Mouse (Mus musculus) kidney, postnatal 0 days (tissue): Measurements from ENCODE around the gene Prkn. TPM values are rescaled to one million over a fixed set of nuclear protein-coding genes. Genes with fewer than 3 reads are reported as not detected.

Source experiments
- ATAC-seq: fragments of 200-750 bp; cut with Nextera tagmentation; replicated peaks from 2 replicates; pipeline ENCODE4 v1.8.0; 2017; ENCODE audit warnings: low read depth, moderate number of reproducible peaks, moderate TSS enrichment, moderate library complexity; ENCODE audit not compliant: low FRiP score
- DNase-seq: peaks from one replicate; pipeline ENCODE4 v3.0.0-alpha.2; 2016; ENCODE audit warnings: low spot score
- H3K27ac ChIP-seq: fragments of 300-500 bp; sonication (generic); 2 replicates; pipeline ENCODE4 v1.5.1; 2014; ENCODE audit warnings: mild to moderate bottlenecking
- H3K27me3 ChIP-seq: fragments of 300-500 bp; sonication (generic); 2 replicates; pipeline ENCODE4 v1.6.1; 2014; ENCODE audit warnings: low read length, mixed read lengths; ENCODE audit not compliant: insufficient read depth
- H3K36me3 ChIP-seq: fragments of 300-500 bp; sonication (generic); 2 replicates; pipeline ENCODE4 v1.6.1; 2014; ENCODE audit warnings: low read length, mixed read lengths; ENCODE audit not compliant: insufficient read depth
- H3K4me1 ChIP-seq: fragments of 300-500 bp; sonication (generic); replicated peaks from 2 replicates; pipeline ENCODE4 v1.6.1; 2014; ENCODE audit warnings: antibody characterized with exemption, low read length, mixed read lengths; ENCODE audit not compliant: insufficient read depth
- H3K4me2 ChIP-seq: fragments of 300-500 bp; sonication (generic); 2 replicates; pipeline ENCODE4 v1.6.1; 2014; ENCODE audit warnings: mild to moderate bottlenecking, low read length, moderate library complexity, mixed read lengths
- H3K4me3 ChIP-seq: fragments of 300-500 bp; sonication (generic); replicated peaks from 2 replicates; pipeline ENCODE4 v1.5.1; 2014; ENCODE audit warnings: low read depth, low read length
- H3K9ac ChIP-seq: fragments of 300-500 bp; sonication (generic); 2 replicates; pipeline ENCODE4 v1.6.1; 2014; ENCODE audit warnings: low read depth, low read length
- H3K9me3 ChIP-seq: fragments of 300-500 bp; sonication (generic); replicated peaks from 2 replicates; pipeline ENCODE4 v1.6.1; 2016; ENCODE audit warnings: low read length, inconsistent platforms, mixed read lengths
- CTCF ChIP-seq: IDR thresholded peaks from 2 replicates; pipeline ENCODE4 v1.5.1; 2016; ENCODE audit warnings: antibody characterized with exemption, low read depth, mild to moderate bottlenecking, moderate library complexity
- WGBS: fragments of 180-500 bp; shearing (Covaris S2); extraction: QIAGEN DNeasy Blood & Tissue Kit; methylation state at CpG from one replicate; pipeline ENCODE4 v1.1.7; 2014; 5-methylcytosine and 5-hydroxymethylcytosine counted together
- polyA plus RNA-seq: library from polyadenylated mRNA; unstranded; fragments of >200 nt; fragmentation: Nextera tagmentation; extraction: Ambion mirVana; gene quantifications from 2 replicates; pipeline ENCODE4 v1.2.1, GENCODE M21; 2015

The Prkn gene
- polyA plus RNA-seq, 1 experiment from 2014 or later, result 3.6 TPM

DNA sequence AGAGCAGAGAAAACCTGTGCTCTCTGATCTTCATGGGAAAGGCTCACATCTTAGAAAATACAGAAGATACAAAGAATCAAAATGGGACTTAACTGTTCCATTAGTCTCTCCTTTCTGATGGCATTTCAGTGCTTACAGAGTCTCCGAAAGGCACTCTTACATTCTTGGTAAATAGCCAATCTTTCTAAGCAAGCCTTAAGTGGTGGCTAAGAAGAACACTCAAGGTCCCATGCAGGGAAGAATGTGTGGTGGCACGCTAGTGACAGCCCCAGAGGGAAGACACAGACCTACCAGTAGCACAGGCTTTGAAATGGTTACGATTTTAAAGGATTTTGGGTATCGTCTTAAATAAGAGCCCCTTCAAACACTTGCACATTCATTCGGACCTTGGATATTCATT lies 816.2 kb downstream of the Prkn start:
- Histone ChIP-seq H3K27ac (no peak overlapping the region), H3K4me3 (no peak overlapping the region), H3K9ac (no peak overlapping the region), H3K4me1 (no peaks in the 10 kb centered on the region), H3K4me2 (no peak overlapping the region), H3K36me3 (no peaks in the 10 kb centered on the region), H3K9me3 (no peaks in the 10 kb centered on the region), H3K27me3 (no peaks in the 10 kb centered on the region)
- TF ChIP-seq CTCF, result no peak
- no peak for DNase-seq
- 80% methylated on average over 5 of the region's 5 CpGs for WGBS
- no peak for ATAC-seq

DNA sequence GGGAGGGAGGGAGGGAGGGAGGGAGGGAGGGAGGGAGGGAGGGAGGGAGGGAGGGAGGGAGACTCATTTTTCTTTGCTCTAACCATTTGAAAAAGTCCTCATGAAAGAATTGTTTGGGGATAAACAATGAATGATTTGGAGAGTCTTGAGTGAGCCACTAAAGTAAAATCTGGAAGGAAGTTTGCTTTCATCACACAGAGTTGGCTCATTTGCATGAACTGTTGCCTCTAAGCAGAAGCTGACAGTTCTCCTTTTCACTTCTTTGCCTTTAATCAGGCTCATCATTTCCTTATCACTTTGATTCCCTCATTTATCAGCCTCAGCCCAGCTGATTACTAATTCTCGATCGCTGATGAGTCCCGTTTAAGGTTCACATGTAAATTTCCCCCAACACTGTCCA lies 816.7 kb downstream of the Prkn start:
- H3K9ac ChIP-seq, result no peak overlapping the region
- TF ChIP-seq CTCF, result no peak
- no peaks in the 10 kb centered on the region for H3K36me3 ChIP-seq
- H3K4me2 ChIP-seq, result no peak overlapping the region
- no peaks in the 10 kb centered on the region for H3K27me3 ChIP-seq
- H3K27ac ChIP-seq, result no peak overlapping the region
- 92% methylated on average over 3 of the region's 3 CpGs for WGBS
- H3K4me1 ChIP-seq, result no peaks in the 10 kb centered on the region
- H3K9me3 ChIP-seq, result no peaks in the 10 kb centered on the region
- DNase-seq (no peak), ATAC-seq (no peak)
- H3K4me3 ChIP-seq, result no peak overlapping the region

DNA sequence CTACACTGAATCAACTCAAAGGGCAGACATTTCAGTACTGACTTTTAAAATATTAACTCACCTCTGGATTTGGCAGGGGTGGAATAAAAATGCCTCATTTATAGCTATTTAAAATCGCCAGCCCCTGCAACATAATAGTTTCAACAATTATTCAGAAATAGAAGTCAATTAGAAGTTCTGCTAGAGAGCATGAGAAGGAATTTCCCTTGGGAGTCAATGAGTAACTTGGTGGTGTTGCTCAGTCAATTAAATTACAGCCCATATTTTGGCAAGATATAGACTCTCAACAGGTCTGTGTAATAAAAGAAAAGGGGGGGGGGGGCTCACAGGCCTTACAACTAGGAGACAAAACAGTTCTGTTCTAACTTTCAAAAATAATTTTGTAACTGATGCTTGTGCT lies 821.7 kb downstream of the Prkn start:
- Histone ChIP-seq H3K27me3 (no peaks in the 10 kb centered on the region), H3K4me2 (no peak overlapping the region), H3K9me3 (no peaks in the 10 kb centered on the region), H3K27ac (no peak overlapping the region), H3K9ac (no peak overlapping the region), H3K4me1 (no peaks in the 10 kb centered on the region), H3K4me3 (no peak overlapping the region), H3K36me3 (no peaks in the 10 kb centered on the region)
- ATAC-seq, result no peak
- peak; percentile 12 for DNase-seq
- WGBS, result 48% methylated on average over 1 of the region's 1 CpGs
- TF ChIP-seq CTCF, result no peak

DNA sequence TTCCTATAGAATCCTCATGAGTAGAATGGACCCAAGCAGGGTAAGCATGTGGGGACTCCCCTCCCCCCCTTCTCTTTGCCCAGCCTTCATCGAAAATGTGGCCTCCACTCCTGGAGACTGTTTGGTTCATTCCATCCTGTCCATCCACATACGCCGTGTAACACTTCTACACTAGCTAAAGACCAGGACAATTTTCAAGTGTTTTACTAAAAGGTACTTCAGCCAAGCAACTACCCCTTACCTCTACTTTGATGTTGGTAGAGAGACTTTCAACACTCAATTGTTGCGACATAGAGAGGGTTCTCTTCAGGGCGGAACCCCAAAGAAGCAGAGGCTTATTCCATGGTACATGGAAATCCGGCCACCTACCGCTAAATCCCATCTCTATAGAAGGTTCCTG lies 823.3 kb downstream of the Prkn start:
- H3K4me1 ChIP-seq, result no peaks in the 10 kb centered on the region
- H3K4me3 ChIP-seq, result no peak overlapping the region
- no peaks in the 10 kb centered on the region for H3K36me3 ChIP-seq
- H3K27me3 ChIP-seq, result no peaks in the 10 kb centered on the region
- no peak overlapping the region for H3K27ac ChIP-seq
- 92% methylated on average over 7 of the region's 7 CpGs for WGBS
- DNase-seq (no peak), ATAC-seq (no peak)
- H3K9ac ChIP-seq, result no peak overlapping the region
- no peak overlapping the region for H3K4me2 ChIP-seq
- no peak for TF ChIP-seq CTCF
- no peaks in the 10 kb centered on the region for H3K9me3 ChIP-seq

DNA sequence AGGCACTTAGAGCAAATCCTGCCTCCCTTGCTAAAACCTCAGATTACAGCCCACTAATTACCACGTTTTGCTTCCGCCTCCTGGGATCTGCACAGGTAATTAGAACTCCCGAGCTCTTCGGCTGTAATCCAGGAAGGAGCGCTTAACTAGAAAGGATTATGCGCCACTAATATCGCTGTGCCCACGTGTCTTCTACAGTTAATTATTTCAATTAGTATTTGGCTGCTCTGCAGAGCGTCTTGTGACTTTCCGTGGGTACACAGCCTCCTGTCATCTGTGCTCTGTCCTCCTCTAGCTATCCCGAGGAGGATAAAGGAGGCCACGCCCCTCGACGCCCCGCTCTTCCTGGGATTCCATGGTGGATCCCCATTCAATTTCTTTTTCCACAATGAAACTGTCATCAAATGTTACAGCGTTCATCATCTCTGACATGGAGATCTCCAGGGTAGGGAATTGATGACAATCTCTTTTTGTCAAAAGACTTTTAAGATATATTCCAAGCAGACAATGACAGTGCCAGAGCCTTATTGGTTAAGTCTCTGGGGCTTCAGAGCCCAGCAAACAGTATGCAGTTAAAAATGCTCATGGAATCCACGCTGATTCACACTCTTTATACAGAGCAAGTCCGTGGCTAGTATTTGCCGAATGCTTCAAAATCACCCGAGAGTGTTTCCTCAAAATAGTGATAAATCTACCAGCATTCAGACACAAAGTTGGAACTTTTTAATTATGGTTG lies 824.6 kb downstream of the Prkn start:
- WGBS, result 31% methylated on average over 20 of the region's 20 CpGs
- Histone ChIP-seq H3K27me3 (no peaks in the 10 kb centered on the region), H3K27ac (no peak overlapping the region), H3K4me3 (no peak overlapping the region), H3K9me3 (no peaks in the 10 kb centered on the region), H3K4me1 (no peaks in the 10 kb centered on the region), H3K36me3 (no peaks in the 10 kb centered on the region), H3K9ac (no peak overlapping the region), H3K4me2 (peak overlapping the region; percentile 37)
- ATAC-seq (no peak), DNase-seq (no peak)
- no peak for TF ChIP-seq CTCF

DNA sequence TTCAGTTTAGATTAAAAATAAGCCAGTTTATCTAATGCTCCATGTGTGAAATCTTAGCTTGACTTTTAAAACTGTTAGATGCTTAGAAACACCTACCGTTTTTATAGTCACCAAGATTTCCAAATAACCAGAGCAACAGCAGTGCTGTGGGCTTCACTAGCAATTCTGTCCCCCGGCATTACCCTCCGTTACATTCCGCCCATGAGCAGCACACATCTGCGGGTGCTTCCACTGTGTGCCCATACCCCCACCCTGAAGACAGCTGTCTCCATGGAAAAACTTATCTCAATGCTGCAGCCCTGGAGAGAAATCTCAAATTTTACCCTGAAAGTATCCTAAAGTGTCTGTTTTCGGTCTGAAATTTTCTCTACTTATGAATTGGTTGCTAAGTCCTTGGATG lies 839.5 kb downstream of the Prkn start:
- Histone ChIP-seq H3K4me1 (no peaks in the 10 kb centered on the region), H3K9ac (no peak overlapping the region), H3K9me3 (no peaks in the 10 kb centered on the region), H3K4me3 (no peak overlapping the region), H3K4me2 (no peak overlapping the region), H3K27me3 (no peaks in the 10 kb centered on the region), H3K36me3 (no peaks in the 10 kb centered on the region), H3K27ac (no peak overlapping the region)
- WGBS, result 93% methylated on average over 6 of the region's 6 CpGs
- no peak for ATAC-seq
- no peak for DNase-seq
- TF ChIP-seq CTCF, result no peak

DNA sequence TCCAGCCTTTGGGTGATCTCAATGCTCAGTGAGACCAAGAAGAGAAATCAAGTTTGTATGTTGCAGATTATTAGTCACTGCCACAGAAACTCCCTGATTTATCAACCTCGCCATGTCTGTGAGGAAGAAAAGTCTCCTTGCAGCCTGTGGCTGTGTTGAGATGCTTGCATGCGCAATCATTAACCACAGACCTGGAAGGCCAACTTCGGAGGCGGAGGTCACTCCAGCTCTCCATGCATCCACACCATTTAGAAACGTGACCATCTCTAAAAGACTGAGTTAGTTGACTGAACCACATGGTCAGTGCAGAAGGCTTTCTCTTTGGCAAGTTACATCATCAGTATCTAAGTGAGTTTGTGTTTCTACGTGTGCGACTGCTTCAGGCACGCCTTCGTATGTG lies 840.3 kb downstream of the Prkn start:
- Histone ChIP-seq H3K9me3 (no peaks in the 10 kb centered on the region), H3K27me3 (no peaks in the 10 kb centered on the region), H3K36me3 (no peaks in the 10 kb centered on the region), H3K9ac (no peak overlapping the region), H3K4me3 (no peak overlapping the region), H3K27ac (no peak overlapping the region), H3K4me2 (no peak overlapping the region), H3K4me1 (no peaks in the 10 kb centered on the region)
- ATAC-seq (no peak), DNase-seq (no peak)
- 75% methylated on average over 9 of the region's 9 CpGs for WGBS
- TF ChIP-seq CTCF, result no peak
